Mouse (Mus musculus) C2C12 (cell line): ENCODE data around the gene Sdhaf2.

Source experiments
- CTCF ChIP-seq: IDR thresholded peaks from one replicate; pipeline ENCODE4 v1.5.1; 2011; ENCODE audit not compliant: control insufficient read depth, insufficient read depth, insufficient read length
- FOSL1 ChIP-seq: IDR thresholded peaks from one replicate; pipeline ENCODE4 v1.8.0; 2011; ENCODE audit warnings: mild to moderate bottlenecking, low read length; ENCODE audit not compliant: poor library complexity, insufficient read depth, severe bottlenecking
- MAX ChIP-seq: IDR thresholded peaks from one replicate; pipeline ENCODE4 v1.6.1; 2011; ENCODE audit warnings: mild to moderate bottlenecking, control low read depth
- MYOD1 ChIP-seq: IDR thresholded peaks from one replicate; pipeline ENCODE4 v1.6.1; 2011; ENCODE audit warnings: low read depth; ENCODE audit not compliant: control insufficient read depth, insufficient read length
- MYOG ChIP-seq: IDR thresholded peaks from one replicate; pipeline ENCODE4 v1.6.1; 2011; ENCODE audit not compliant: control insufficient read depth, insufficient read length; ENCODE audit errors: extremely low read depth

DNA sequence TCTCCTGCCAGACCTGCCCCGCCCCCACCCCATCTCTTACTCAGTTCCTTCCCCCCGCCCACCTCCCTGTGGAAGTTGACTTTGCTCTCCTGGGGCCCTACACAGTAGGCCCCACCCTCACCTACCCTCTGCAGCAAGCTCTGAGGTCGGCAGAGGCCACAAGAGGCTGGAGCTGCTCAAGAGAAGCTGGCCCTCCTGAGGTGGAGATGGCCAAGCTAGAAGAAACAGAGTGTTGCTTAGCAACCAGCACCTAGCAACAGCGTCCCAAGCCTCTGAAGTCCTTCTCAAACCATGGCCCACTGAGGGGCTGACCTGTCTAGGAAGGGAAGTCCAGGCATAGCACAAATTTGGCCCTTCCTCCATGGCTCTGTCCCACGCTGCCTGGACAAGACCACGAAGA, 43.2 kb downstream of the Sdhaf2 start, which contains the start of gene Ppp1r32:
- no peak for TF ChIP-seq MYOD1
- TF ChIP-seq CTCF = no peak
- TF ChIP-seq MAX = no peak
- no peak for TF ChIP-seq FOSL1
- no peak for TF ChIP-seq MYOG
